Mouse (Mus musculus) hindbrain, embryonic 15.5 days (tissue): Measurements from ENCODE around the gene Tgfbr2. TPM values are rescaled to one million over a fixed set of nuclear protein-coding genes. Genes with fewer than 3 reads are reported as not detected.

Source experiments
- ATAC-seq: fragments of 200-750 bp; cut with Nextera tagmentation; 2 replicates; pipeline ENCODE4 v1.8.0; 2017; ENCODE audit warnings: low read depth, moderate number of reproducible peaks, moderate TSS enrichment; ENCODE audit not compliant: low FRiP score
- H3K27ac ChIP-seq: fragments of 300-500 bp; sonication (generic); replicated peaks from 2 replicates; pipeline ENCODE4 v1.5.1; 2015; ENCODE audit warnings: mild to moderate bottlenecking, inconsistent platforms
- H3K27me3 ChIP-seq: fragments of 300-500 bp; sonication (generic); 2 replicates; pipeline ENCODE4 v1.6.1; 2015; ENCODE audit warnings: control low read depth, inconsistent platforms
- H3K36me3 ChIP-seq: fragments of 300-500 bp; sonication (generic); 2 replicates; pipeline ENCODE4 v1.6.1; 2015; ENCODE audit warnings: control low read depth, inconsistent platforms
- H3K4me1 ChIP-seq: fragments of 300-500 bp; sonication (generic); replicated peaks from 2 replicates; pipeline ENCODE4 v1.6.1; 2015; ENCODE audit warnings: control low read depth, inconsistent platforms
- H3K4me2 ChIP-seq: fragments of 300-500 bp; sonication (generic); 2 replicates; pipeline ENCODE4 v1.6.1; 2015; ENCODE audit warnings: moderate library complexity, mild to moderate bottlenecking, inconsistent platforms
- H3K4me3 ChIP-seq: fragments of 300-500 bp; sonication (generic); 2 replicates; pipeline ENCODE4 v1.5.1; 2015; ENCODE audit warnings: mild to moderate bottlenecking, inconsistent platforms
- H3K9ac ChIP-seq: fragments of 300-500 bp; sonication (generic); 2 replicates; pipeline ENCODE4 v1.6.1; 2015; ENCODE audit warnings: inconsistent platforms
- H3K9me3 ChIP-seq: fragments of 300-500 bp; sonication (generic); 2 replicates; pipeline ENCODE4 v1.6.1; 2016; ENCODE audit warnings: control low read depth, inconsistent platforms
- WGBS: fragments of 180-500 bp; shearing (Covaris S2); methylation state at CpG from one replicate; pipeline ENCODE4 v1.1.7; 2015; 5-methylcytosine and 5-hydroxymethylcytosine counted together
- polyA plus RNA-seq: library from polyadenylated mRNA; unstranded; fragments of >200 nt; fragmentation: Nextera tagmentation; extraction: Ambion mirVana; gene quantifications from 2 replicates; pipeline ENCODE4 v1.2.1, GENCODE M21; 2015

The Tgfbr2 gene
- 9.0 and 9.8 TPM in 2 replicates for polyA plus RNA-seq

- Histone ChIP-seq H3K27me3 (peaks cover 21% of the 10 kb centered on the region), H3K9me3 (no peaks in the 10 kb centered on the region), H3K4me3 (peak within 1 kb of the TSS; percentile 72), H3K9ac (peak within 1 kb of the TSS; percentile 76), H3K27ac (peak within 1 kb of the TSS; percentile 81), H3K4me2 (peak within 1 kb of the TSS; percentile 98), H3K36me3 (no peaks in the 10 kb centered on the region), H3K4me1 (peaks cover 22% of the 10 kb centered on the region)
- under 1% methylated on average over 83 of the region's 90 CpGs for WGBS
- peak; percentile 56; the same call in 1 of the 2 replicates for ATAC-seq
Measured at GRCm38 (mm10) chr9:116174481-116175461, at the start of gene Tgfbr2. Gene Tgfbr2, minus strand, starts transcription at chr9:116175360.

- Histone ChIP-seq H3K4me1 (peaks cover 16% of the 10 kb centered on the region; the same call in 1 of the 2 replicates), H3K4me3 (no peak overlapping the region), H3K4me2 (no peak overlapping the region), H3K27me3 (no peaks in the 10 kb centered on the region), H3K9me3 (no peaks in the 10 kb centered on the region), H3K9ac (no peak overlapping the region), H3K27ac (no peak overlapping the region), H3K36me3 (no peaks in the 10 kb centered on the region)
- no peak for ATAC-seq
- 83% methylated on average over 6 of the region's 6 CpGs for WGBS
Measured at GRCm38 (mm10) chr9:116223368-116223767, 48.2 kb upstream of the Tgfbr2 start.

- 90% methylated on average over 5 of the region's 5 CpGs for WGBS
- H3K4me1 ChIP-seq = peaks cover 16% of the 10 kb centered on the region; the same call in 1 of the 2 replicates
- no peak overlapping the region for H3K4me3 ChIP-seq
- H3K27me3 ChIP-seq = no peaks in the 10 kb centered on the region
- no peaks in the 10 kb centered on the region for H3K9me3 ChIP-seq
- no peak overlapping the region for H3K27ac ChIP-seq
- no peak for ATAC-seq
- H3K9ac ChIP-seq = no peak overlapping the region
- no peaks in the 10 kb centered on the region for H3K36me3 ChIP-seq
- H3K4me2 ChIP-seq = no peak overlapping the region
Measured at GRCm38 (mm10) chr9:116222643-116223042, 47.5 kb upstream of the Tgfbr2 start.

DNA sequence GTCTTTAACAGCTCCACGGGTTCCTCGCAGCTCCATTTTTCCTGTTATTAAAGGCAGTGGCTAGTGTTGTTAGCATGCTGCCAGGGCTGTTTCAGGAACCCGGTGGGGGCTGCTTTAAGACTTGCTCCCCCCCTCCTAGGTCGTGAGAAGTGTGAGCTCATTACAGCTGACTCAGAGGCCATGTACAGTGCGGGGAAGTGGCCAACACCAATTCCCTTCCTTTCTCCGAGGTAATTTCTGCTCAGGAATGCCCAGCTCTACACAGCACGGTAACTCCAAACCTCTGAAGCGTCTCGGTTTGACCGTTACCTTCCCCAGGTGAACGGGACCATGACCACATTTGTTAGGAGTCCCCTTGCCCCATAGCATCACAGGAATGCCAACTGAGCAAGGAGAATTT, 46.8 kb upstream of the Tgfbr2 start:
- no peak for ATAC-seq
- no peak overlapping the region for H3K4me3 ChIP-seq
- no peaks in the 10 kb centered on the region for H3K27me3 ChIP-seq
- H3K27ac ChIP-seq = no peak overlapping the region
- no peaks in the 10 kb centered on the region for H3K36me3 ChIP-seq
- no peak overlapping the region for H3K9ac ChIP-seq
- no peaks in the 10 kb centered on the region for H3K9me3 ChIP-seq
- peaks cover 16% of the 10 kb centered on the region; the same call in 1 of the 2 replicates for H3K4me1 ChIP-seq
- no peak overlapping the region for H3K4me2 ChIP-seq
- 73% methylated on average over 11 of the region's 11 CpGs for WGBS

GRCm38 (mm10) chr9:116221565-116221964, 46.4 kb upstream of the Tgfbr2 start:
- WGBS = 80% methylated on average over 6 of the region's 6 CpGs
- H3K4me3 ChIP-seq = no peak overlapping the region

DNA sequence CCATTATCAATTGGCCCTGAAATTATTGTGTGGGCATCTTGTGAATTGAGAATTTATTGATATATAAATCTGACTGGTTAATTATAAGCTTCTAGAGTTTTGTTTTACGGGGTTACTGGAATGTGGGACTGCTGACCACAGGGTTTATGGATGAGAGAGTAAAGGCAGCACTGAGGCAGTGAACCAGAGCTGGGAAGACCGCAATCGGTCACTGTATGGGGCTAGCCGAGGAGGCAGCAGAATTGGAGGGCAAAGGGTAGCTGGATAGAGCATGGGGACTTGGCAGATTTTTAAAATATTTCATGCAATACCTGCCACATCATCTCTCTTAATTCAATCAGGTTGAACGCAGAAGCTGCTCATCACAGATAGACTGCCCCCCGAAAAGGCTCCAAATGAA, 45.5 kb upstream of the Tgfbr2 start:
- no peaks in the 10 kb centered on the region for H3K36me3 ChIP-seq
- H3K4me1 ChIP-seq = peaks cover 16% of the 10 kb centered on the region; the same call in 1 of the 2 replicates
- H3K4me2 ChIP-seq = no peak overlapping the region
- no peak overlapping the region for H3K9ac ChIP-seq
- no peak overlapping the region for H3K27ac ChIP-seq
- no peaks in the 10 kb centered on the region for H3K27me3 ChIP-seq
- H3K9me3 ChIP-seq = no peaks in the 10 kb centered on the region
- 89% methylated on average over 6 of the region's 6 CpGs for WGBS
- ATAC-seq = no peak
- no peak overlapping the region for H3K4me3 ChIP-seq

More at GRCm38 (mm10) chr9:116221565-116221964, 46.4 kb upstream of the Tgfbr2 start:
- peaks cover 16% of the 10 kb centered on the region; the same call in 1 of the 2 replicates for H3K4me1 ChIP-seq
- no peak overlapping the region for H3K4me2 ChIP-seq
- H3K36me3 ChIP-seq = no peaks in the 10 kb centered on the region
- H3K9ac ChIP-seq = no peak overlapping the region
- no peak for ATAC-seq
- H3K27ac ChIP-seq = no peak overlapping the region
- H3K9me3 ChIP-seq = no peaks in the 10 kb centered on the region
- no peaks in the 10 kb centered on the region for H3K27me3 ChIP-seq

- WGBS = 89% methylated on average over 4 of the region's 4 CpGs
- Histone ChIP-seq H3K36me3 (no peaks in the 10 kb centered on the region), H3K4me1 (peaks cover 16% of the 10 kb centered on the region; the same call in 1 of the 2 replicates), H3K27ac (no peak overlapping the region), H3K4me3 (no peak overlapping the region), H3K27me3 (no peaks in the 10 kb centered on the region), H3K9ac (no peak overlapping the region), H3K4me2 (no peak overlapping the region), H3K9me3 (no peaks in the 10 kb centered on the region)
- no peak for ATAC-seq
Measured at GRCm38 (mm10) chr9:116220159-116220515, 45.0 kb upstream of the Tgfbr2 start.

GRCm38 (mm10) chr9:116219234-116220158, 44.3 kb upstream of the Tgfbr2 start:
- Histone ChIP-seq H3K9ac (no peak overlapping the region), H3K9me3 (no peaks in the 10 kb centered on the region), H3K27ac (no peak overlapping the region), H3K27me3 (no peaks in the 10 kb centered on the region), H3K36me3 (no peaks in the 10 kb centered on the region), H3K4me2 (no peak overlapping the region), H3K4me3 (no peak overlapping the region), H3K4me1 (peaks cover 16% of the 10 kb centered on the region; the same call in 1 of the 2 replicates)
- WGBS = 80% methylated on average over 9 of the region's 9 CpGs
- ATAC-seq = no peak

DNA sequence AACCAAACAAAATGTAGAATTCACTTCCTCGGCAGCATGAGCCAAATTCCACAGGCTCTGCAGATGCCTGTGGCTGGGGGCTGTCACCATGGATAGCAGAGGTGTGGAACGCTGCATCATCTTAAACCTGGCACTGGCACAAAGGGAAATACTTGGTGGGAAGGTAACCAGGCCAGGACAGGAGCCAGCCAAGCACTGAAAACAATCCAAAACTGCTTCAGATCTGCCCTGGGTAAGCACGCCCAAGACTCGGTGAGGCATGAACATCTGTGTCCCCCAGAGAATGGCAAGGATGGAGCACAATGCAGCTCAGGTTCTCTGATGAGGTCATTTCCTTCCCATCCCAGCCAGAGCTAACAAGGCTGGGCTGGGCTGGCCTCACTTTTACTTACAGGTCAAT, 43.6 kb upstream of the Tgfbr2 start:
- Histone ChIP-seq H3K4me3 (no peak overlapping the region), H3K9ac (no peak overlapping the region), H3K4me2 (no peak overlapping the region), H3K9me3 (no peaks in the 10 kb centered on the region), H3K27ac (no peak overlapping the region), H3K36me3 (no peaks in the 10 kb centered on the region), H3K27me3 (no peaks in the 10 kb centered on the region), H3K4me1 (peaks cover 16% of the 10 kb centered on the region; the same call in 1 of the 2 replicates)
- WGBS = 46% methylated on average over 4 of the region's 4 CpGs
- peak; percentile 61 for ATAC-seq

GRCm38 (mm10) chr9:116217099-116217498, 41.9 kb upstream of the Tgfbr2 start:
- Histone ChIP-seq H3K4me3 (no peak overlapping the region), H3K4me2 (no peak overlapping the region), H3K4me1 (peaks cover 20% of the 10 kb centered on the region), H3K27ac (no peak overlapping the region), H3K36me3 (no peaks in the 10 kb centered on the region), H3K9me3 (no peaks in the 10 kb centered on the region), H3K9ac (no peak overlapping the region), H3K27me3 (no peaks in the 10 kb centered on the region)
- no peak for ATAC-seq
- WGBS = 90% methylated on average over 7 of the region's 7 CpGs

DNA sequence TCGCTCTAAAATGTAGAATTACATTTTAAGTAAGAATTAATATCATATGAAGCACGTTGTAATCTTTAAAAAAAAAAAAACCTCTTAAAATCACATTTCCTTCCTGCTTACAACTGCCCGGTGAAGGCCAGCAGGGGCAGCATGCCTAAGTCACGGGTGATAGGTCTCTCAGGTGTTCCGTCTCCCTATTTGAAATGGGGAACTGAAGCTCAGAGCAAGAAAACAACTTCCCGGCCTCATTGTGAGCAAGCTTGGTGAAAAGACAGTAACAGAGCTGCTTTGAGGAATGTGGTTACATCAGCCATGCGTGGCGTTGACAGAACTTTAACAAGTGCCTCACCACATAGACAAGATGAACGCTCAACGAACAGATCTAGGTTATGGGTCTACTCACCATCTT, 41.5 kb upstream of the Tgfbr2 start:
- no peak overlapping the region for H3K4me2 ChIP-seq
- no peaks in the 10 kb centered on the region for H3K9me3 ChIP-seq
- WGBS = 91% methylated on average over 10 of the region's 10 CpGs
- no peak overlapping the region for H3K9ac ChIP-seq
- ATAC-seq = no peak
- no peaks in the 10 kb centered on the region for H3K27me3 ChIP-seq
- no peaks in the 10 kb centered on the region for H3K36me3 ChIP-seq
- H3K4me1 ChIP-seq = peaks cover 20% of the 10 kb centered on the region
- H3K4me3 ChIP-seq = no peak overlapping the region
- no peak overlapping the region for H3K27ac ChIP-seq
